Comparison of ENCODE assay signal across 17 mouse cellular contexts in genomic region chr2:11211961-11212562, GRCm38 (mm10). TPM values are rescaled to one million over a fixed set of nuclear protein-coding genes. Genes with fewer than 3 reads are reported as not detected.
DNase-seq lines count a peak whose midpoint lies in the region; ATAC-seq and TF ChIP-seq lines count a peak whose summit lies in the region.
"Had no signal": no experiment of that assay in that cellular context is flagged by ENCODE, and none has a peak within 500 bp of the region (broad histone marks: within the 10 kb centered on the region; RNA-seq: fewer than 3 reads in every experiment).

No protein-coding gene starts in this region.

- no peaks in the 10 kb centered on the region for H3K9me3 ChIP-seq in intestine, embryonic 14.5 days (ENCODE audit: control insufficient read depth, low read length)
- H3K9me3 ChIP-seq in intestine, embryonic 15.5 days: no peaks in the 10 kb centered on the region
- H3K9me3 ChIP-seq in kidney, postnatal 0 days (replicated peaks; ENCODE audit: low read length): no peaks in the 10 kb centered on the region
- H3K9me3 ChIP-seq in hindbrain, embryonic 11.5 days (ENCODE audit: control insufficient read depth, low read length): no peaks in the 10 kb centered on the region
- H3K9me3 ChIP-seq: heart, embryonic 13.5 days; limb, embryonic 13.5 days; midbrain, embryonic 10.5 days; neural tube, embryonic 12.5 days had no signal

- no peaks in the 10 kb centered on the region for H3K4me1 ChIP-seq in intestine, embryonic 14.5 days (replicated peaks; ENCODE audit: control insufficient read depth, insufficient read depth, low read length)
- no peaks in the 10 kb centered on the region for H3K4me1 ChIP-seq in intestine, embryonic 15.5 days (replicated peaks)
- no peaks in the 10 kb centered on the region for H3K4me1 ChIP-seq in kidney, postnatal 0 days (replicated peaks; ENCODE audit: insufficient read depth, low read length)
- H3K4me1 ChIP-seq in hindbrain, embryonic 11.5 days (replicated peaks; ENCODE audit: control insufficient read depth, insufficient read depth, low read length): no peaks in the 10 kb centered on the region; the same call in 1 of the 2 replicates
- H3K4me1 ChIP-seq: heart, embryonic 13.5 days; limb, embryonic 13.5 days; neural tube, embryonic 12.5 days had no signal

- no peaks in the 10 kb centered on the region for H3K27me3 ChIP-seq in intestine, embryonic 14.5 days (replicated peaks; ENCODE audit: control insufficient read depth, insufficient read depth, low read length)
- no peaks in the 10 kb centered on the region for H3K27me3 ChIP-seq in intestine, embryonic 15.5 days (replicated peaks)
- no peaks in the 10 kb centered on the region for H3K27me3 ChIP-seq in kidney, postnatal 0 days (ENCODE audit: insufficient read depth, low read length)
- no peaks in the 10 kb centered on the region for H3K27me3 ChIP-seq in hindbrain, embryonic 11.5 days (ENCODE audit: control insufficient read depth, insufficient read depth, low read length)
- H3K27me3 ChIP-seq: heart, embryonic 13.5 days; limb, embryonic 13.5 days; neural tube, embryonic 12.5 days had no signal

- intact Hi-C loops in gastrocnemius, adult 2 months (cut with DNase I): no loop called here

- 0 out of 2 replicates have a peak, but pooled peaks have one; percentile 19 for ATAC-seq in intestine, embryonic 14.5 days (replicated peaks; ENCODE audit: low FRiP score, low TSS enrichment, low read depth)
- no peak for ATAC-seq in intestine, embryonic 15.5 days
- ATAC-seq in kidney, postnatal 0 days (replicated peaks; ENCODE audit: low FRiP score, low read depth): peak; percentile 83
- no peak for ATAC-seq in hindbrain, embryonic 11.5 days (ENCODE audit: low FRiP score)

- no peak overlapping the region for H3K27ac ChIP-seq in intestine, embryonic 14.5 days (ENCODE audit: low read depth)
- H3K27ac ChIP-seq in intestine, embryonic 15.5 days: no peak overlapping the region
- no peak overlapping the region for H3K27ac ChIP-seq in kidney, postnatal 0 days
- H3K27ac ChIP-seq in gastrocnemius, adult 2 months: no peak overlapping the region
- no peak overlapping the region for H3K27ac ChIP-seq in hindbrain, embryonic 11.5 days (ENCODE audit: low read depth, low read length)
- H3K27ac ChIP-seq: heart, embryonic 13.5 days; hindbrain, embryonic 14.5 days; limb, embryonic 13.5 days; midbrain, embryonic 10.5 days; neural tube, embryonic 12.5 days had no signal

- no peak for DNase-seq in intestine, embryonic 14.5 days (ENCODE audit: low spot score)
- peak; percentile 41 for DNase-seq in gonadal fat pad, adult 2 months (ENCODE audit: low read depth)
- peak; percentile 22 for DNase-seq in kidney, postnatal 0 days (ENCODE audit: low spot score)
- peak; percentile 65 for DNase-seq in urinary bladder, postnatal 14 days (ENCODE audit: low spot score)
- no peak for DNase-seq in gastrocnemius, adult 2 months
- DNase-seq in spleen, postnatal 10 days (ENCODE audit: low spot score in 2 of 2): no peak
- DNase-seq in hindbrain, embryonic 11.5 days (ENCODE audit: low spot score): no peak
- DNase-seq: adrenal gland, adult 8-10 months; B cell, adult 2 months; lung, adult 18-20 months; retina, postnatal 1 day had no signal

- WGBS in intestine, embryonic 14.5 days: 43% methylated on average over 7 of the region's 7 CpGs
- 44% methylated on average over 7 of the region's 7 CpGs for WGBS in intestine, embryonic 15.5 days
- WGBS in kidney, postnatal 0 days: 31% methylated on average over 7 of the region's 7 CpGs
- 68% methylated on average over 7 of the region's 7 CpGs for WGBS in hindbrain, embryonic 11.5 days

- no peak overlapping the region for H3K9ac ChIP-seq in intestine, embryonic 14.5 days (ENCODE audit: low read length)
- no peak overlapping the region for H3K9ac ChIP-seq in intestine, embryonic 15.5 days
- H3K9ac ChIP-seq in kidney, postnatal 0 days (ENCODE audit: low read depth, low read length): no peak overlapping the region
- no peak overlapping the region for H3K9ac ChIP-seq in hindbrain, embryonic 11.5 days (ENCODE audit: low read depth, low read length)
- H3K9ac ChIP-seq: heart, embryonic 13.5 days; hindbrain, embryonic 14.5 days; limb, embryonic 13.5 days; neural tube, embryonic 12.5 days had no signal

- H3K4me3 ChIP-seq in intestine, embryonic 14.5 days (ENCODE audit: low read depth, low read length): no peak overlapping the region
- H3K4me3 ChIP-seq in intestine, embryonic 15.5 days (replicated peaks): no peak overlapping the region
- no peak overlapping the region for H3K4me3 ChIP-seq in kidney, postnatal 0 days (replicated peaks; ENCODE audit: low read depth, low read length)
- H3K4me3 ChIP-seq in gastrocnemius, adult 2 months: no peak overlapping the region
- H3K4me3 ChIP-seq in hindbrain, embryonic 11.5 days (ENCODE audit: low read depth, low read length): no peak overlapping the region
- H3K4me3 ChIP-seq: heart, embryonic 13.5 days; limb, embryonic 13.5 days; midbrain, embryonic 10.5 days; neural tube, embryonic 12.5 days had no signal

- H3K4me2 ChIP-seq in intestine, embryonic 14.5 days (ENCODE audit: low read length): no peak overlapping the region
- H3K4me2 ChIP-seq in intestine, embryonic 15.5 days (replicated peaks): no peak overlapping the region
- no peak overlapping the region for H3K4me2 ChIP-seq in kidney, postnatal 0 days (ENCODE audit: low read length)
- no peak overlapping the region for H3K4me2 ChIP-seq in hindbrain, embryonic 11.5 days (replicated peaks; ENCODE audit: low read depth, low read length)
- H3K4me2 ChIP-seq: heart, embryonic 13.5 days; hindbrain, embryonic 14.5 days; limb, embryonic 13.5 days; neural tube, embryonic 12.5 days had no signal

- TF ChIP-seq CTCF in kidney, postnatal 0 days (IDR thresholded peaks at IDR 0.05; ENCODE audit: low read depth): no peak
- TF ChIP-seq CTCF in gastrocnemius, adult 2 months (IDR thresholded peaks at IDR 0.05): no peak

- no peaks in the 10 kb centered on the region for H3K36me3 ChIP-seq in intestine, embryonic 14.5 days (ENCODE audit: control insufficient read depth, insufficient read depth, low read length)
- no peaks in the 10 kb centered on the region for H3K36me3 ChIP-seq in intestine, embryonic 15.5 days
- no peaks in the 10 kb centered on the region for H3K36me3 ChIP-seq in kidney, postnatal 0 days (ENCODE audit: insufficient read depth, low read length)
- no peaks in the 10 kb centered on the region for H3K36me3 ChIP-seq in hindbrain, embryonic 11.5 days (ENCODE audit: control insufficient read depth, insufficient read depth, low read length)
- H3K36me3 ChIP-seq: heart, embryonic 13.5 days; limb, embryonic 13.5 days; midbrain, embryonic 10.5 days; neural tube, embryonic 12.5 days had no signal

RNA-seq across cellular contexts. Expression of gene Prkcq, which starts 40.2 kb away (rescaled TPM):
- polyA plus RNA-seq in intestine, embryonic 14.5 days (2014; fragmentation: Nextera tagmentation; extraction: Ambion mirVana): 2.6 and 2.8 TPM in 2 replicates
- 1.4 and 2.0 TPM in 2 replicates for polyA plus RNA-seq in intestine, embryonic 15.5 days (2015; fragmentation: Nextera tagmentation; extraction: Ambion mirVana)
- 1.6 and 1.8 TPM in 2 replicates for polyA plus RNA-seq in gonadal fat pad, adult 2 months (2012; rRNA removed)
- 5.6 and 6.3 TPM in 2 replicates for polyA plus RNA-seq in kidney, postnatal 0 days (2015; fragmentation: Nextera tagmentation; extraction: Ambion mirVana)
- 10 to 100 TPM; 75.5 to 85.1 TPM for total RNA-seq in gastrocnemius, adult 2 months (2021)
- polyA plus RNA-seq in hindbrain, embryonic 11.5 days (2014; fragmentation: Nextera tagmentation; extraction: Ambion mirVana): 3.1 and 3.7 TPM in 2 replicates

Comparison
In these comparisons a context has a peak if more than half of its experiments do, and no peak if none do; other contexts are left out.
1. ATAC-seq: peak in intestine, embryonic 14.5 days (single experiment) and kidney, postnatal 0 days (single experiment); none in intestine, embryonic 15.5 days (single experiment) and hindbrain, embryonic 11.5 days (single experiment).
2. DNase-seq: peak in gonadal fat pad, adult 2 months (single experiment), kidney, postnatal 0 days (single experiment) and urinary bladder, postnatal 14 days (single experiment); none in intestine, embryonic 14.5 days (single experiment), gastrocnemius, adult 2 months (single experiment), spleen, postnatal 10 days (0 of 2) and hindbrain, embryonic 11.5 days (single experiment).